Mouse (Mus musculus): ENCODE measurements at regions not wholly inside any gene's neighbourhood (a gene's known extent, or its start where the extent isn't known, plus 50 kb on each side); places are given as distances from the start of the nearest gene placed in this dataset.

DNA sequence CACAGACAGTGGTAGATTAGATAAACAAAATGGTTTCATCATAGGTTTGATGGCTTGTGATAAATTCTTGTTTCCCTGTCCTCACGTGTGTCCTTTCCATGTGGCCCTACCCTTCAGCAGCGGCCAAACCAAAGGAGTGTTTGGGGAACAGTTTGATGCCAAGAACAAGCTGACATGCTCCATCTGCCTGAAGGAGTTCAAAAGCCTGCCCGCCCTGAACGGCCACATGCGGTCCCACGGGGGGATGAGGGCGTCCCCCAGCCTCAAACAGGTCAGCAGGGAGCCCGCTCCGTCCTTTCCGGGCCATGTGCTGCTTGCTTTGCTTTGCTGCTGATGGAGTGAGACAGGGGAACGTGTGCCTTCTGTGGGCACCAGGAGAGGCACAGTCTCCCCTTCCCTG is 51.0 kb upstream of the Mrps10 start:
- ATAC-seq (ENCODE audit: extremely low read depth, insufficient number of reproducible peaks, low FRiP score, poor library complexity, severe bottlenecking), result no peak

DNA sequence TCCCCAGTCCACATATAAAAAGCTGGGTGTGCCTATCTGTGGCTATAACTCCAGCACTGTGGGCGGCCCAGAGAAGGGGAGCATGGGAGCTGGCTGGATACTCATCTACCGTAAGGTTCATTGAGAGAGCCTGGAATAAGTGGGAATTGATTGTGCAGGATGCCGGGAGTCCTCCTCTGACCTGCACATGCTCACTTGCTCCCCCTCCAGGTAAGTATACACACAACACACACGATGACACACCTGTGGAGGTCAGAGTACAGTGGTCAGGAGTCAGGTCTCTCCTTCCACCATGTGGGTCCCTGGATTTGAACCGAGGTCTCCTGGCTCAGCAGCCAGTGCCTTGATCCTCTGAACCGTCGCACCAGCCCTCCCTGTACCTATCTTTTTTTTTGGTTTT is 55.5 kb upstream of the Mrps10 start:
- no peak for ATAC-seq (ENCODE audit: extremely low read depth, insufficient number of reproducible peaks, low FRiP score, poor library complexity, severe bottlenecking)

DNA sequence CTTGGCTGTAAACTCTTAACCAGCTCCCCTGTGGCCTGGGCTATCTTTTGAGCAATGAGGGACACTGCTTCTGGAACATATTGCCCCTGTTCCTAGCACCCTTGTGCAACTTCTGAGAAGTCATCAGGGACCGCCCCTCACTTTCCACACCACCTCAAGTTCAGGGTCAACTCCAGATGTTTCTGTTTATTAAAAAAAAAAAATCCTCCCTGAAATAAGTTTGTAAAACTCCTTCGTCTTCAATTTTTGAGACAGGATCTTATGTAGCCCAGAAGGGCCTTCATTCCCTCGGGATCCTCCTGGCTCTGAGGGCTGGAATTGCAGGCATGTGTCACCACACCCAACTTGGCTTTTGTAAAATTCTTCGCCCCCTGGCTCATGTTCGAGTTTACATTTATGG is 57.4 kb upstream of the Mrps10 start:
- ATAC-seq (ENCODE audit: extremely low read depth, insufficient number of reproducible peaks, low FRiP score, poor library complexity, severe bottlenecking), result no peak

DNA sequence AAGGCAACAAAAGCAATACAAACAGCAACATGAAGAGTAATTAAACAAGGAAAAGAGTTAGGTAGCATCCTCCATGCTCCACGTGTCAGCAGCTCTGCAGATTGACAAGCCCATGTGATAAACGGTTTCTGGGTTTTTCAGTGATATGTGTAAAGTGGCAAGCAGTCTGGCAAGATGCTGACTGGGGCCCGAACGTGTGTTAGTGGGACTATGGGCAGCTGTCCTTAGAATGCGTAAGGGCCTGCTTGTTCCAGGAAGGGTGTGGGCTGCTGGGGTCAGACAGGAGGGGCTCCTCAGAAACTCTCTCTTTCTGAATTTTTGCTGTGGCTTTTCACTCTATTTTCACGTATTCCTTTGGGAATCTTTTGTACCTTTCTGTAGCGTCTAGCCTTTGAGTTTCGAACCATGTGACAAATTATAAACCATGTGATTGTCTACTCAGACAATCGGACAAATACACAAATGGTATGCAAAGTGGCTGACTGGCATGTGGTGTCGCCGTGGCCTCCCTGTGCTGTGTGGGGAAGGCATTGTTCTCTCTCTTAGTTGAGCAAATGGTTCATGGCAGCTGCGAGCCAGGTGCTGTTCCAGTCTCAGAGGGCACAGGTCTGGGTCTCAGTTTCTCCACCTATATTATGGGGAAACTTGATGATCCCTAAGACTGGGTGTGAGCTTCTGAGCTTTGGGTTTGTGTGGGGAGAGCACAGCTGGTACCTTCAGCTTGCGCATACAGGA is 62.5 kb upstream of the Mrps10 start:
- no peak for ATAC-seq (ENCODE audit: extremely low read depth, insufficient number of reproducible peaks, low FRiP score, poor library complexity, severe bottlenecking)

GRCm38 (mm10) chr17:47304463-47305199 is 64.1 kb upstream of the Mrps10 start:
- ATAC-seq (ENCODE audit: extremely low read depth, insufficient number of reproducible peaks, low FRiP score, poor library complexity, severe bottlenecking), result no peak

- no peak for ATAC-seq (ENCODE audit: extremely low read depth, insufficient number of reproducible peaks, low FRiP score, poor library complexity, severe bottlenecking)
Observed at GRCm38 (mm10) chr17:47303600-47303999, 65.1 kb upstream of the Mrps10 start.

- no peak for ATAC-seq (ENCODE audit: extremely low read depth, insufficient number of reproducible peaks, low FRiP score, poor library complexity, severe bottlenecking)
Observed at GRCm38 (mm10) chr17:47298396-47298919, 70.2 kb upstream of the Mrps10 start.

DNA sequence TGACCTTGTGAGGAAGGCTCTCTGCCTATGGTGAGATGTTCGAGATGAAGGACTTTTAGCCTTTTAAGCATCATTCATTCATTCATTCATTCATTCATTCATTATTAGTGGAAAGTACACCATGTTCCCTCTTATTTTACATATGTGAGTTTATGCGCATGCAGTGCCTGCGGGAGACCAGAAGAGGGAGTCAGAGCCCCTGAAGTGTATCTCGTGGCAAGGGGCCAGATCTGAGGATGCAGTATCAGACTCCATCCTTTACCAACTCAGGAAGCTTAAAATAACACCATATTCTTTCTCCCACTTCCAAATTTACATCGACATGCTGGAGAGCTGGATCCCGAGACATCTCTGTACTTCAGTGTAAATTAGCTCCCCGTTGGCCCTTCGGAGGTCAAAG is 70.7 kb upstream of the Mrps10 start:
- no peak for ATAC-seq (ENCODE audit: extremely low read depth, insufficient number of reproducible peaks, low FRiP score, poor library complexity, severe bottlenecking)

GRCm38 (mm10) chr17:47296709-47297450 is 71.8 kb upstream of the Mrps10 start:
- no peak for ATAC-seq (ENCODE audit: extremely low read depth, insufficient number of reproducible peaks, low FRiP score, poor library complexity, severe bottlenecking)

DNA sequence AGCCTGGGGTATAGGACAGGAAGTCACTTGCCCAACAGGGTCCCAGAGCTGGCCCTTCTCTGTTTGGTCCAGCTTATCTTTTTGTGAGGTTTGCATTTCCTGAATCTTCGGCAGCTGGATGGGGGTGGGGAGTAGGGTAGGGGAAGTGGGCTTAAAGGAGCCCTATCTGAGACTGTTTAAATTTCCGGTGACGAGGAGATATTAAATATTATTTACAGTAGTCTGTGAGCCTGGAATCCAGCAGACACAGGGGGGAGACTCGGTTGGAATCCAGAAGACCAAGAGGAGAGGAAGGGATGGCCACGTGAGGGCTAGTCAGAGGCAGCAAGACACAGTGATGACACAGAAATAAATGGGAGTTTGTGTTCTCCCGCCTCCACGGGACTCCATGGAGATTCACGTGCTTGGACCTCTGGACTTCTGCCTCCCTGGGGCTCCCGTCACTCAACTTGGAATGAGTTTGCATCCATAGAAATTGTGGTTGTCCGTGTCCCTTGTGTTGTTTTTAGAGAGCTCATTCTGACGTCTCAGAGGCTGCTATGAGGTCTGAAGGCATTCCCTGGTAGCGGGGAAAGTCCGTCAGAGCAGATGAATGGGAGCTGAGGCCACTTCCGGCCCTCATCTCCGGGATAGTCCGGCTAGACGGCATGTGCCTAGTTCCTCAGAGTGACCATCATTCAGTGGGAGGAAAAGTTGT is 73.2 kb upstream of the Mrps10 start:
- no peak for ATAC-seq (ENCODE audit: extremely low read depth, insufficient number of reproducible peaks, low FRiP score, poor library complexity, severe bottlenecking)

DNA sequence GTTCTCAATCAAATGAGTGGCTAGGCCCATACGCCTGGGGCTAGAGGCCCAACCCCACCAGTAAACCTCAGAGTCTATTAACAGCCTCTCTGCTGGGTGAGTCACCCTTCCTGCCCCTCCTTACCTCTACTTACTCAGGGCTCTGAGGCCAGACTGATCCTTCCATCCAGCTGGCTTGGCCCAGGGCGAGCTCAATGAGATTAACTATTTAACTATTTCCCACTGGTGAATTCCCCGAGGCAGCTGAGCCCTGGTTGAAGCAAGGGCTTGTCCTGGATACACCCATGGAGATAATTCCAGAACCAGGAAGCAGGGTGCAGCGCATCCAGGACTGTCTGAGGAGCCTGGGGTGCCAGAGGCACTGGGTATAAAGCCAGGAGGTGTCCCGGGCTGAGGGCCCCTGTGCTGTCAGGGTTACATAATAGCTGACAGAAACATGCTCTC is 74.6 kb upstream of the Mrps10 start:
- ATAC-seq (ENCODE audit: extremely low read depth, insufficient number of reproducible peaks, low FRiP score, poor library complexity, severe bottlenecking), result no peak

- no peak for ATAC-seq (ENCODE audit: extremely low read depth, insufficient number of reproducible peaks, low FRiP score, poor library complexity, severe bottlenecking)
Observed at GRCm38 (mm10) chr17:47293178-47293577, 75.5 kb upstream of the Mrps10 start.

DNA sequence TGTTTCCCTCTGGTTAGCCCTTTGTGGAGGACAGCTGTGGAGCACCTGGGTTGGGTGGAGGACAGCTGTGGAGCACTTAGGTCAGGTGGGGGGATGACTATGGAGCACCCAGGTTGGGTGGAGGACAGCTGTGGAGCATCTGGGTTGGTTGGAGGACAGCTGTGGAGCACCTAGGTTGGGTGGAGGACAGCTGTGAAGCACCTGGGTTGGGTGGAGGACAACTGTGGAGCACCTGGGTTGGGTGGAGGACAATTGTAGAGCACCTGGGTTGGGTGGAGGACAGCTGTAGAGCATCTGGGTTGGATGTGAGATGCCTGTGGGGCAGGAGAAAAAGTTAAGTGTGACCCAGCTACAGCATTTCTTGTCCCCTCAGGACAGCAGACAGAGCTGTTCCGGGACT is 77.1 kb upstream of the Mrps10 start:
- no peak for ATAC-seq (ENCODE audit: extremely low read depth, insufficient number of reproducible peaks, low FRiP score, poor library complexity, severe bottlenecking)

GRCm38 (mm10) chr17:47285616-47286015 is 83.1 kb upstream of the Mrps10 start:
- ATAC-seq (ENCODE audit: extremely low read depth, insufficient number of reproducible peaks, low FRiP score, poor library complexity, severe bottlenecking), result no peak

DNA sequence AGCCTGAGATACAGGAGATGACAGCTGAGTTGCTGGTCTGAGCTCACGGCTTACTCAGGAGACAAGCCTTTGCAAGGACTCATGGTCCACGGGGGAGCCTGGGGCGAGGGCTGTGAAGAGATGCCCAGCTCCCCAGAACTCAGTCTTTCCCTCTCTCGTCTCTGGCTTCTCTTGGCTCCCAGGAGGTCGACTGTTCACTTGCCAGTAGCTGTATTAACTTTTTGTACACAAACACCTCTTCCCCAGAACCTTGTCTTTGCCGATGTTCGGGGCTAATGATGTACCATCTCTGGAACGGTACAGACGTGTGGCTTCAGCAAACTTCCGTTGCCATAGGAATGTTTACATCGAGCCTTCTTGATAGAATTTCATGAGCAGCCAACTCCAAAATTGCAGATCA is 84.5 kb upstream of the Mrps10 start:
- ATAC-seq (ENCODE audit: extremely low read depth, insufficient number of reproducible peaks, low FRiP score, poor library complexity, severe bottlenecking), result no peak

DNA sequence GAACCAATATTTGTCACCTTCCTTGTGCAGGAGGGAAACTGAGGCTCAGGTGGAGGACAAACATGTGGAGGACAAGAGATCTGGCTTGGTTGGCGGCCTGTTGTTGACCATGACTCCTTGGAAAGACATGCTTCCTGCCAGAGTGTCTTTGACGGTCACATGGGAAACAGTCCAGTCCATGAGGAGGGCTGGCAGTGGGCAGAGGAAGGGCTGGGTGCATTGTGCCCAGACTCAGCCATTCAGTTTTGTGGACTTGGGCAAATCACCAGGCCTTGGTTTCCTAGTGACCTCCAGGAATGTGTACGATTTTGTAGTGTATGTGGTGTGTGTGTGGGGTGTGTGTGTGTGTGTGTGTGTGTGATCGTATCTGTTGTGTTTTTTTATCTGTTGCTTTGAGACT is 85.5 kb upstream of the Mrps10 start:
- ATAC-seq (ENCODE audit: extremely low read depth, insufficient number of reproducible peaks, low FRiP score, poor library complexity, severe bottlenecking), result no peak

DNA sequence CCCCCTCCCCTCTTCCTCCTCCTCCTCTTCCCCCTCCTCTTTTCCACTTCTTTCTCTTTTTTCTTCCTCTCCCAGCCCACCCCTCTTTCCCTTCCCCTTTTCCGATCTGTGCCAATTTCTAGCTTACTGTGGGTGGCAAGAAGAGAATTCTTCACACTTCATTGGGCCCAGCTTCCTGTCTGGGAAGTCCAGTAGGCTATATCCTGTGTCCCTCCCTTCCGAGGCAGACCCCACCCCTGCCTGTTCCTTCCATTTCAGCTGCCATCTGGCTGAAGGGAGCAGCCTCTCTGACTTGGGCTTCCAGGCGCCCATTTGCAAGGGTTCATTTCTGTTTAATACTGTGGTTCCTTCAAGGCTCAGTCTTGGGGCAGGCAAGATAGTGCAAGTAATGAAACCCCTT is 86.2 kb upstream of the Mrps10 start:
- no peak for ATAC-seq (ENCODE audit: extremely low read depth, insufficient number of reproducible peaks, low FRiP score, poor library complexity, severe bottlenecking)

DNA sequence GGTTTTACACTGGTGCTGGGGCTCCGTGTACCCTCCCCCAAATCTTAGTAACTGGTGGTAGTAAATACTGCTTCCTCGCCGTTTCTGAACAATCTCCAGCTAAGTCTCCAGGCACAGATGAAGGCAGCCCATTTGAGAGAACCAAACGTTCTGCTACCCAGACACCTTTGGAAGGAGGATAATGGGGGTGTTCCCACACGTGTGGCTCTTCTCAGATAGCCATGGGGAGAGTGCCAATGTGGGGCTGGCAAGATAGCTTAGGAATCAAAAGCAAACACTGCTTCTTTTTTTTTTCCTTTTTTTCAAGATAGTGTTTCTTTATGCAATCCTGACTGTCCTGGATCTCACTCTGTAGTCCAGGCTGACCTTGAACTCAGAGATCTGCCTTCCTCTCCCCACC is 90.8 kb upstream of the Mrps10 start:
- ATAC-seq (ENCODE audit: extremely low read depth, insufficient number of reproducible peaks, low FRiP score, poor library complexity, severe bottlenecking), result no peak

DNA sequence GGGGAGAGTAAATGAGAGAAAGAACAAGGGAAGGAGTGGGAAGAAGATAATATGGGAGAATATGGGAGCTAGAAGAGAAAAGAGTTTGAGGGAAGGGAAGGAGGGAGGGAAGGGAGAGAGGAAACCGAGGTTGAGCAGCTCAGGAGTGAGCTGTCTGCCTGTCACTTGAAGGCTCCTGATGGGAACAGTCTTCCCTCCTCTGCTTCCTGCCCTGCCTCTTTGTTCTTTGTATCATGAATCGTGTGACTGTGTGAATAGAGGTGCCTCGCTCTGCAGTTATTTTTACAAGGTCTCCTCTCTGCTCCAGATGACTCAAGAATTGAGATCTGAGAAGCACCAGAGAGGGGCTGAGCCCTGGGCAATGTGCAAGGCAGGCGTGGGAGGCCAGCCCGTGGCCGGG is 92.0 kb upstream of the Mrps10 start:
- ATAC-seq (ENCODE audit: extremely low read depth, insufficient number of reproducible peaks, low FRiP score, poor library complexity, severe bottlenecking), result no peak

Data from neutrophil, adult 5-6 weeks (primary cell).